Mouse (Mus musculus): Measurements from ENCODE around the gene Hoxd10. TPM values are rescaled to one million over a fixed set of nuclear protein-coding genes. Genes with fewer than 3 reads are reported as not detected.

The Hoxd10 gene
- polyA plus RNA-seq, 1 experiment from 2014 or later: not detected

GRCm38 (mm10) chr2:74734451-74734850 is 42.7 kb downstream of the Hoxd10 start:
- H3K27ac ChIP-seq (ENCODE audit: low read depth, low read length): no peak overlapping the region
- DNase-seq (ENCODE audit: low spot score): peak; percentile 52
- H3K36me3 ChIP-seq (ENCODE audit: control insufficient read depth, insufficient read depth, low read length): no peaks in the 10 kb centered on the region
- no peak overlapping the region for H3K4me2 ChIP-seq (ENCODE audit: low read depth, low read length, severe bottlenecking)
- H3K9ac ChIP-seq (ENCODE audit: low read length): no peak overlapping the region
- no peak overlapping the region for H3K4me3 ChIP-seq (ENCODE audit: low read depth, low read length)
- ATAC-seq (replicated peaks; ENCODE audit: low FRiP score): no peak
- peaks cover 96% of the 10 kb centered on the region for H3K27me3 ChIP-seq (ENCODE audit: control insufficient read depth, insufficient read depth, low read length)
- 2% methylated on average over 13 of the region's 13 CpGs for WGBS
- H3K9me3 ChIP-seq (ENCODE audit: control insufficient read depth, low read length): no peaks in the 10 kb centered on the region
- H3K4me1 ChIP-seq (replicated peaks; ENCODE audit: control insufficient read depth, insufficient read depth, low read length): peaks cover 5% of the 10 kb centered on the region; the same call in 1 of the 2 replicates

DNA sequence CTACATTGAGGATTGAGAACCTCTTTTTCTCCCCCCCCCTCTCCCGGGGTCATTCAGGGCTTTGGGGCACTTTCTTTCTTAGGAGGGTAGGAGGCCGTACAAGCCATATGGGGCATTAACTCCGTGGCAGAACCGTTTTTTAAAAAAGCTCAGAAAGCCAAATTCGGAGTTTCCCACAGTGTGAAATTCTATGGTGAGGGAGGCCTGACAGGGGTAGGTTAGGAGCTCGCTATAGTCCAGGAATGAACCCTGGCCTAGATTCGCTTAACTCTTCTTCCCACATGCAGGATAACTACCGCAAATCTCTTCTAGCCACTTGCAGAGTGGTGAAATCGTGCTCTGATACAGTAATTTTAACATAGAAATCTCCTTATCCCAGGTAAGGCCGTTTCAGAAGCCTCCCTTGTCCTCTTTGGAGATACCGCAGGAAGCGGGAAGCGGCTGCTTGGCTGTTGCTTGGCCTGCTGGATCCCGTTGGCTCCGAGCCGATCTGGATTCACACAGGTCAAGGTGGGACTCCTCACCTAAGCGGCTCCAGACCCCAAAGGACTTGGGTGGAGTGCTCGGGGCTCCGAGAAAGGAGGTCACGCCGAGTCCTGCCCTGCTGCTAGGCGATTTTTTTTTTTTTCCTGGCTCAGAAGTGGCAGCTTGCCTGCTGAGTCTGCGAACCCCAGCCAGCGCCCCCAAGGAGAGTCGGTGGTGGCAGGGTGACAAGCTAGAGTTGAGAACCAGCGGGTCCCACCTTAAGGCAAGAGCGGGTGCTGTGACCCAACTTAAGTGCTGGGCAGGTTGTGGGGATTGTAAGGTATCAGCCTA is 43.5 kb downstream of the Hoxd10 start:
- peaks cover 5% of the 10 kb centered on the region; the same call in 1 of the 2 replicates for H3K4me1 ChIP-seq (replicated peaks; ENCODE audit: control insufficient read depth, insufficient read depth, low read length)
- no peak for ATAC-seq (replicated peaks; ENCODE audit: low FRiP score)
- H3K36me3 ChIP-seq (ENCODE audit: control insufficient read depth, insufficient read depth, low read length): no peaks in the 10 kb centered on the region
- peaks cover 98% of the 10 kb centered on the region for H3K27me3 ChIP-seq (ENCODE audit: control insufficient read depth, insufficient read depth, low read length)
- peak; percentile 61 for DNase-seq (ENCODE audit: low spot score)
- H3K27ac ChIP-seq (ENCODE audit: low read depth, low read length): no peak overlapping the region
- H3K4me2 ChIP-seq (ENCODE audit: low read depth, low read length, severe bottlenecking): no peak overlapping the region
- H3K9me3 ChIP-seq (ENCODE audit: control insufficient read depth, low read length): no peaks in the 10 kb centered on the region
- under 1% methylated on average over 27 of the region's 27 CpGs for WGBS
- no peak overlapping the region for H3K9ac ChIP-seq (ENCODE audit: low read length)
- no peak overlapping the region for H3K4me3 ChIP-seq (ENCODE audit: low read depth, low read length)

GRCm38 (mm10) chr2:74735851-74736687 is 44.3 kb downstream of the Hoxd10 start:
- Histone ChIP-seq H3K4me1 (replicated peaks; ENCODE audit: control insufficient read depth, insufficient read depth, low read length) (peaks cover 5% of the 10 kb centered on the region; the same call in 1 of the 2 replicates), H3K4me2 (ENCODE audit: low read depth, low read length, severe bottlenecking) (peak overlapping the region; percentile 24; the same call in 1 of the 2 replicates), H3K36me3 (ENCODE audit: control insufficient read depth, insufficient read depth, low read length) (no peaks in the 10 kb centered on the region), H3K4me3 (ENCODE audit: low read depth, low read length) (no peak overlapping the region), H3K27ac (ENCODE audit: low read depth, low read length) (no peak overlapping the region), H3K9me3 (ENCODE audit: control insufficient read depth, low read length) (no peaks in the 10 kb centered on the region), H3K27me3 (ENCODE audit: control insufficient read depth, insufficient read depth, low read length) (peaks cover 98% of the 10 kb centered on the region), H3K9ac (ENCODE audit: low read length) (no peak overlapping the region)
- WGBS: under 1% methylated on average over 42 of the region's 42 CpGs
- ATAC-seq (replicated peaks; ENCODE audit: low FRiP score) (no peak), DNase-seq (ENCODE audit: low spot score) (peak; percentile 62)

- Histone ChIP-seq H3K9ac (ENCODE audit: low read length) (no peak overlapping the region), H3K36me3 (ENCODE audit: control insufficient read depth, insufficient read depth, low read length) (no peaks in the 10 kb centered on the region), H3K4me2 (ENCODE audit: low read depth, low read length, severe bottlenecking) (no peak overlapping the region), H3K4me1 (replicated peaks; ENCODE audit: control insufficient read depth, insufficient read depth, low read length) (peaks cover 5% of the 10 kb centered on the region; the same call in 1 of the 2 replicates), H3K4me3 (ENCODE audit: low read depth, low read length) (no peak overlapping the region), H3K27me3 (ENCODE audit: control insufficient read depth, insufficient read depth, low read length) (peaks cover 98% of the 10 kb centered on the region), H3K27ac (ENCODE audit: low read depth, low read length) (no peak overlapping the region), H3K9me3 (ENCODE audit: control insufficient read depth, low read length) (no peaks in the 10 kb centered on the region)
- DNase-seq (ENCODE audit: low spot score) (peak; percentile 48), ATAC-seq (replicated peaks; ENCODE audit: low FRiP score) (no peak)
- 2% methylated on average over 15 of the region's 15 CpGs for WGBS
These were observed 45.2 kb downstream of the Hoxd10 start for GRCm38 (mm10) chr2:74736688-74737577.

GRCm38 (mm10) chr2:74737578-74738070 is 45.9 kb downstream of the Hoxd10 start:
- WGBS: 3% methylated on average over 7 of the region's 7 CpGs
- Histone ChIP-seq H3K27me3 (ENCODE audit: control insufficient read depth, insufficient read depth, low read length) (peaks cover 98% of the 10 kb centered on the region), H3K4me3 (ENCODE audit: low read depth, low read length) (no peak overlapping the region), H3K36me3 (ENCODE audit: control insufficient read depth, insufficient read depth, low read length) (no peaks in the 10 kb centered on the region), H3K9ac (ENCODE audit: low read length) (no peak overlapping the region), H3K27ac (ENCODE audit: low read depth, low read length) (no peak overlapping the region), H3K4me1 (replicated peaks; ENCODE audit: control insufficient read depth, insufficient read depth, low read length) (peaks cover 5% of the 10 kb centered on the region; the same call in 1 of the 2 replicates), H3K9me3 (ENCODE audit: control insufficient read depth, low read length) (no peaks in the 10 kb centered on the region), H3K4me2 (ENCODE audit: low read depth, low read length, severe bottlenecking) (no peak overlapping the region)
- ATAC-seq (replicated peaks; ENCODE audit: low FRiP score) (no peak), DNase-seq (ENCODE audit: low spot score) (peak; percentile 52)

GRCm38 (mm10) chr2:74738623-74739475 is 47.1 kb downstream of the Hoxd10 start:
- Histone ChIP-seq H3K9me3 (ENCODE audit: control insufficient read depth, low read length) (no peaks in the 10 kb centered on the region), H3K4me1 (replicated peaks; ENCODE audit: control insufficient read depth, insufficient read depth, low read length) (peaks cover 5% of the 10 kb centered on the region; the same call in 1 of the 2 replicates), H3K4me3 (ENCODE audit: low read depth, low read length) (no peak overlapping the region), H3K27ac (ENCODE audit: low read depth, low read length) (no peak overlapping the region), H3K27me3 (ENCODE audit: control insufficient read depth, insufficient read depth, low read length) (peaks cover 97% of the 10 kb centered on the region), H3K9ac (ENCODE audit: low read length) (no peak overlapping the region), H3K4me2 (ENCODE audit: low read depth, low read length, severe bottlenecking) (no peak overlapping the region), H3K36me3 (ENCODE audit: control insufficient read depth, insufficient read depth, low read length) (no peaks in the 10 kb centered on the region)
- ATAC-seq (replicated peaks; ENCODE audit: low FRiP score) (no peak), DNase-seq (ENCODE audit: low spot score) (peak; percentile 51)
- under 1% methylated on average over 20 of the region's 20 CpGs for WGBS

GRCm38 (mm10) chr2:74739476-74739800 is 47.7 kb downstream of the Hoxd10 start:
- 3% methylated on average over 2 of the region's 2 CpGs for WGBS
- Histone ChIP-seq H3K4me2 (ENCODE audit: low read depth, low read length, severe bottlenecking) (no peak overlapping the region), H3K36me3 (ENCODE audit: control insufficient read depth, insufficient read depth, low read length) (no peaks in the 10 kb centered on the region), H3K4me3 (ENCODE audit: low read depth, low read length) (no peak overlapping the region), H3K4me1 (replicated peaks; ENCODE audit: control insufficient read depth, insufficient read depth, low read length) (peaks cover 5% of the 10 kb centered on the region; the same call in 1 of the 2 replicates), H3K9me3 (ENCODE audit: control insufficient read depth, low read length) (no peaks in the 10 kb centered on the region), H3K27me3 (ENCODE audit: control insufficient read depth, insufficient read depth, low read length) (peaks cover 98% of the 10 kb centered on the region), H3K9ac (ENCODE audit: low read length) (no peak overlapping the region), H3K27ac (ENCODE audit: low read depth, low read length) (no peak overlapping the region)
- ATAC-seq (replicated peaks; ENCODE audit: low FRiP score): no peak
- DNase-seq (ENCODE audit: low spot score): no peak

Data from forebrain, embryonic 11.5 days (tissue).